Mouse (Mus musculus): ENCODE measurements around the gene Acot12. TPM values are rescaled to one million over a fixed set of nuclear protein-coding genes. Genes with fewer than 3 reads are reported as not detected.
"Not testable (repeated sequence)": the region's sequence is repeated elsewhere in the genome, so short reads cannot be mapped to it uniquely, and the experiment has no call there.

Acot12 gene
- polyA plus RNA-seq, 1 experiment from 2014 or later = not detected

- WGBS = 72% methylated on average over 6 of the region's 6 CpGs
- no peak for DNase-seq (ENCODE audit: low spot score)
- H3K4me1 ChIP-seq (replicated peaks) = peaks cover 8% of the 10 kb centered on the region
- no peaks in the 10 kb centered on the region for H3K36me3 ChIP-seq
- peaks cover 25% of the 10 kb centered on the region for H3K27me3 ChIP-seq (ENCODE audit: insufficient read depth, poor library complexity, severe bottlenecking)
- H3K27ac ChIP-seq = no peak overlapping the region
- no peaks in the 10 kb centered on the region for H3K9me3 ChIP-seq
- peak overlapping the region; percentile 60 for H3K4me3 ChIP-seq
These were observed 461 bp upstream of the Acot12 start for GRCm38 (mm10) chr13:91740851-91741250.

- Histone ChIP-seq H3K4me3 (no peak overlapping the region), H3K36me3 (no peaks in the 10 kb centered on the region), H3K4me1 (replicated peaks) (peaks cover 8% of the 10 kb centered on the region), H3K27ac (no peak overlapping the region), H3K27me3 (ENCODE audit: insufficient read depth, poor library complexity, severe bottlenecking) (peaks cover 25% of the 10 kb centered on the region), H3K9me3 (peaks cover 2% of the 10 kb centered on the region; the same call in 1 of the 2 replicates)
- DNase-seq (ENCODE audit: low spot score) = no peak
- 87% methylated on average over 3 of the region's 3 CpGs for WGBS
These were observed 1.9 kb downstream of the Acot12 start for GRCm38 (mm10) chr13:91743180-91743579.

GRCm38 (mm10) chr13:91746470-91746869, 5.2 kb downstream of the Acot12 start:
- Histone ChIP-seq H3K4me1 (replicated peaks) (peaks cover 2% of the 10 kb centered on the region), H3K36me3 (no peaks in the 10 kb centered on the region), H3K4me3 (no peak overlapping the region), H3K27ac (no peak overlapping the region), H3K9me3 (peaks cover 2% of the 10 kb centered on the region; the same call in 1 of the 2 replicates), H3K27me3 (ENCODE audit: insufficient read depth, poor library complexity, severe bottlenecking) (peaks cover 10% of the 10 kb centered on the region)
- 87% methylated on average over 5 of the region's 5 CpGs for WGBS
- no peak for DNase-seq (ENCODE audit: low spot score)

- Histone ChIP-seq H3K4me3 (no peak overlapping the region), H3K27me3 (ENCODE audit: insufficient read depth, poor library complexity, severe bottlenecking) (no peaks in the 10 kb centered on the region), H3K36me3 (no peaks in the 10 kb centered on the region), H3K9me3 (peaks cover 2% of the 10 kb centered on the region; the same call in 1 of the 2 replicates), H3K27ac (no peak overlapping the region), H3K4me1 (replicated peaks) (no peaks in the 10 kb centered on the region)
- DNase-seq (ENCODE audit: low spot score) = no peak
- WGBS = 88% methylated on average over 2 of the region's 2 CpGs
These were observed 7.1 kb downstream of the Acot12 start for GRCm38 (mm10) chr13:91748401-91748800.

GRCm38 (mm10) chr13:91749981-91750380, 8.7 kb downstream of the Acot12 start:
- DNase-seq (ENCODE audit: low spot score) = no peak
- Histone ChIP-seq H3K4me3 (no peak overlapping the region), H3K27me3 (ENCODE audit: insufficient read depth, poor library complexity, severe bottlenecking) (no peaks in the 10 kb centered on the region), H3K36me3 (no peaks in the 10 kb centered on the region), H3K27ac (no peak overlapping the region), H3K9me3 (peaks cover 2% of the 10 kb centered on the region; the same call in 1 of the 2 replicates), H3K4me1 (replicated peaks) (no peaks in the 10 kb centered on the region)
- 79% methylated on average over 4 of the region's 4 CpGs for WGBS

GRCm38 (mm10) chr13:91753724-91754123, 12.4 kb downstream of the Acot12 start:
- Histone ChIP-seq H3K27ac (no peak overlapping the region), H3K4me3 (no peak overlapping the region), H3K4me1 (replicated peaks) (no peaks in the 10 kb centered on the region), H3K27me3 (ENCODE audit: insufficient read depth, poor library complexity, severe bottlenecking) (no peaks in the 10 kb centered on the region), H3K36me3 (no peaks in the 10 kb centered on the region), H3K9me3 (no peaks in the 10 kb centered on the region)
- no peak for DNase-seq (ENCODE audit: low spot score)
- 62% methylated on average over 4 of the region's 4 CpGs for WGBS

GRCm38 (mm10) chr13:91754762-91755161, 13.4 kb downstream of the Acot12 start:
- Histone ChIP-seq H3K4me3 (no peak overlapping the region), H3K36me3 (no peaks in the 10 kb centered on the region), H3K4me1 (replicated peaks) (no peaks in the 10 kb centered on the region), H3K9me3 (no peaks in the 10 kb centered on the region), H3K27me3 (ENCODE audit: insufficient read depth, poor library complexity, severe bottlenecking) (no peaks in the 10 kb centered on the region), H3K27ac (no peak overlapping the region)
- no peak for DNase-seq (ENCODE audit: low spot score)

GRCm38 (mm10) chr13:91756230-91756629, 14.9 kb downstream of the Acot12 start:
- no peaks in the 10 kb centered on the region for H3K4me1 ChIP-seq (replicated peaks)
- WGBS = 97% methylated on average over 4 of the region's 4 CpGs

GRCm38 (mm10) chr13:91758316-91759048, 17.2 kb downstream of the Acot12 start:
- H3K27ac ChIP-seq = no peak overlapping the region
- no peaks in the 10 kb centered on the region for H3K4me1 ChIP-seq (replicated peaks)
- H3K9me3 ChIP-seq = no peaks in the 10 kb centered on the region
- H3K27me3 ChIP-seq (ENCODE audit: insufficient read depth, poor library complexity, severe bottlenecking) = no peaks in the 10 kb centered on the region
- WGBS = 85% methylated on average over 7 of the region's 7 CpGs
- no peak overlapping the region for H3K4me3 ChIP-seq
- H3K36me3 ChIP-seq = no peaks in the 10 kb centered on the region
- no peak for DNase-seq (ENCODE audit: low spot score)

More at GRCm38 (mm10) chr13:91756230-91756629, 14.9 kb downstream of the Acot12 start:
- Histone ChIP-seq H3K36me3 (no peaks in the 10 kb centered on the region), H3K27ac (no peak overlapping the region), H3K27me3 (ENCODE audit: insufficient read depth, poor library complexity, severe bottlenecking) (no peaks in the 10 kb centered on the region), H3K9me3 (no peaks in the 10 kb centered on the region), H3K4me3 (no peak overlapping the region)
- no peak for DNase-seq (ENCODE audit: low spot score)

- H3K27ac ChIP-seq = no peak overlapping the region
- H3K27me3 ChIP-seq (ENCODE audit: insufficient read depth, poor library complexity, severe bottlenecking) = no peaks in the 10 kb centered on the region
- DNase-seq (ENCODE audit: low spot score) = no peak
- no peaks in the 10 kb centered on the region for H3K9me3 ChIP-seq
- WGBS = 78% methylated on average over 8 of the region's 8 CpGs
- H3K36me3 ChIP-seq = no peaks in the 10 kb centered on the region
- no peak overlapping the region for H3K4me3 ChIP-seq
- no peaks in the 10 kb centered on the region for H3K4me1 ChIP-seq (replicated peaks)
These were observed 18.5 kb downstream of the Acot12 start for GRCm38 (mm10) chr13:91759791-91760190.

- no peaks in the 10 kb centered on the region for H3K36me3 ChIP-seq
- H3K27me3 ChIP-seq (ENCODE audit: insufficient read depth, poor library complexity, severe bottlenecking) = no peaks in the 10 kb centered on the region
- no peak for DNase-seq (ENCODE audit: low spot score)
- H3K4me1 ChIP-seq (replicated peaks) = no peaks in the 10 kb centered on the region
- H3K4me3 ChIP-seq = no peak overlapping the region
- WGBS = 91% methylated on average over 8 of the region's 8 CpGs
- H3K27ac ChIP-seq = no peak overlapping the region
- no peaks in the 10 kb centered on the region for H3K9me3 ChIP-seq
These were observed 19.2 kb downstream of the Acot12 start for GRCm38 (mm10) chr13:91760302-91761050.

GRCm38 (mm10) chr13:91761654-91762445, 20.5 kb downstream of the Acot12 start:
- no peaks in the 10 kb centered on the region for H3K9me3 ChIP-seq
- no peak overlapping the region for H3K27ac ChIP-seq
- no peak overlapping the region for H3K4me3 ChIP-seq
- no peaks in the 10 kb centered on the region for H3K36me3 ChIP-seq
- no peak for DNase-seq (ENCODE audit: low spot score)
- 91% methylated on average over 6 of the region's 6 CpGs for WGBS
- H3K27me3 ChIP-seq (ENCODE audit: insufficient read depth, poor library complexity, severe bottlenecking) = no peaks in the 10 kb centered on the region
- no peaks in the 10 kb centered on the region for H3K4me1 ChIP-seq (replicated peaks)

- not testable (repeated sequence) for H3K36me3 ChIP-seq; H3K4me3 ChIP-seq; H3K27ac ChIP-seq; H3K9me3 ChIP-seq; H3K4me1 ChIP-seq (replicated peaks); DNase-seq (ENCODE audit: low spot score); H3K27me3 ChIP-seq (ENCODE audit: insufficient read depth, poor library complexity, severe bottlenecking)
- WGBS = 93% methylated on average over 3 of the region's 3 CpGs
These were observed 22.3 kb downstream of the Acot12 start for GRCm38 (mm10) chr13:91763654-91764053.
